In genomic region chr11:32456356-32456755, GRCm38 (mm10) we compare ENCODE assay signal across 8 mouse cellular contexts. TPM values are rescaled to one million over a fixed set of nuclear protein-coding genes. Genes with fewer than 3 reads are reported as not detected.
DNase-seq lines count a peak whose midpoint lies in the region; ATAC-seq and TF ChIP-seq lines count a peak whose summit lies in the region.

No protein-coding gene starts in this region.

- no peak for ATAC-seq in lung, postnatal 0 days
- no peak for ATAC-seq in limb, embryonic 13.5 days (ENCODE audit: low FRiP score, low read depth)
- no peak for ATAC-seq in stomach, embryonic 15.5 days (ENCODE audit: insufficient read depth, low FRiP score, low read depth)

- no peaks in the 10 kb centered on the region for H3K27me3 ChIP-seq in lung, postnatal 0 days (replicated peaks; ENCODE audit: insufficient read depth, low read length)
- H3K27me3 ChIP-seq in forebrain, embryonic 10.5 days (ENCODE audit: poor library complexity, severe bottlenecking) = peaks cover 3% of the 10 kb centered on the region; the same call in 1 of the 2 replicates
- H3K27me3 ChIP-seq in limb, embryonic 13.5 days = no peaks in the 10 kb centered on the region
- H3K27me3 ChIP-seq in stomach, embryonic 15.5 days (replicated peaks) = no peaks in the 10 kb centered on the region

- H3K27ac ChIP-seq in lung, postnatal 0 days (ENCODE audit: low read length) = peak overlapping the region; percentile 91; the same call in 1 of the 2 replicates
- H3K27ac ChIP-seq in forebrain, embryonic 10.5 days = peak overlapping the region; percentile 99; the same call in 1 of the 2 replicates
- peak overlapping the region; percentile 97; the same call in 1 of the 2 replicates for H3K27ac ChIP-seq in limb, embryonic 13.5 days
- H3K27ac ChIP-seq in stomach, embryonic 15.5 days = no peak overlapping the region

- peak overlapping the region; percentile 85 for H3K4me2 ChIP-seq in lung, postnatal 0 days (replicated peaks; ENCODE audit: low read depth, low read length)
- peak overlapping the region; percentile 85 for H3K4me2 ChIP-seq in limb, embryonic 13.5 days (replicated peaks)
- peak overlapping the region; percentile 92 for H3K4me2 ChIP-seq in stomach, embryonic 15.5 days

- no peak for TF ChIP-seq EP300 in lung, postnatal 0 days (IDR thresholded peaks at IDR 0.05)

- no peaks in the 10 kb centered on the region for H3K36me3 ChIP-seq in lung, postnatal 0 days (ENCODE audit: insufficient read depth, low read length)
- no peaks in the 10 kb centered on the region; the same call in none of the 2 replicates for H3K36me3 ChIP-seq in forebrain, embryonic 10.5 days (replicated peaks)
- no peaks in the 10 kb centered on the region for H3K36me3 ChIP-seq in limb, embryonic 13.5 days
- H3K36me3 ChIP-seq in stomach, embryonic 15.5 days = no peaks in the 10 kb centered on the region

- H3K9me3 ChIP-seq in lung, postnatal 0 days (ENCODE audit: low read length) = no peaks in the 10 kb centered on the region
- H3K9me3 ChIP-seq in forebrain, embryonic 10.5 days = no peaks in the 10 kb centered on the region
- H3K9me3 ChIP-seq in limb, embryonic 13.5 days = no peaks in the 10 kb centered on the region
- H3K9me3 ChIP-seq in stomach, embryonic 15.5 days = no peaks in the 10 kb centered on the region

- peak overlapping the region; percentile 92 for H3K4me3 ChIP-seq in lung, postnatal 0 days (ENCODE audit: low read depth, low read length)
- H3K4me3 ChIP-seq in forebrain, embryonic 10.5 days = peak overlapping the region; percentile 84
- H3K4me3 ChIP-seq in limb, embryonic 13.5 days = peak overlapping the region; percentile 83
- H3K4me3 ChIP-seq in stomach, embryonic 15.5 days (replicated peaks) = peak overlapping the region; percentile 97

- no peaks in the 10 kb centered on the region; the same call in 1 of the 2 replicates for H3K4me1 ChIP-seq in lung, postnatal 0 days (ENCODE audit: insufficient read depth, low read depth, low read length)
- peaks cover 27% of the 10 kb centered on the region for H3K4me1 ChIP-seq in forebrain, embryonic 10.5 days
- peaks cover 31% of the 10 kb centered on the region for H3K4me1 ChIP-seq in limb, embryonic 13.5 days
- H3K4me1 ChIP-seq in stomach, embryonic 15.5 days = peaks cover 3% of the 10 kb centered on the region; the same call in 1 of the 2 replicates

- no peak for TF ChIP-seq CTCF in lung, postnatal 0 days (IDR thresholded peaks at IDR 0.05)

- DNase-seq in lung, postnatal 0 days (ENCODE audit: low spot score) = peak; percentile 17
- DNase-seq in lung, adult 18-20 months = no peak
- no peak for DNase-seq in forebrain, embryonic 10.5 days (ENCODE audit: extremely low spot score, low spot score)
- DNase-seq in natural killer cell, adult 2 months (ENCODE audit: low spot score in 2 of 2) = no peak
- no peak for DNase-seq in spleen, adult 18-20 months
- no peak for DNase-seq in layer of hippocampus, adult 18-20 months (ENCODE audit: low spot score in 2 of 2)

- WGBS in lung, postnatal 0 days = 8% methylated on average over 6 of the region's 6 CpGs
- WGBS in forebrain, embryonic 10.5 days = 20% methylated on average over 6 of the region's 6 CpGs
- 9% methylated on average over 6 of the region's 6 CpGs for WGBS in limb, embryonic 13.5 days
- WGBS in stomach, embryonic 15.5 days = 9% methylated on average over 6 of the region's 6 CpGs

- H3K9ac ChIP-seq in lung, postnatal 0 days (replicated peaks; ENCODE audit: low read depth) = peak overlapping the region; percentile 90; the same call in 1 of the 2 replicates
- H3K9ac ChIP-seq in limb, embryonic 13.5 days = peak overlapping the region; percentile 90
- H3K9ac ChIP-seq in stomach, embryonic 15.5 days = peak overlapping the region; percentile 86; the same call in 1 of the 2 replicates

RNA-seq across cellular contexts. Expression of gene Ubtd2, which starts 1.2 kb away (rescaled TPM):
- polyA plus RNA-seq in lung, postnatal 0 days (2015; fragmentation: Nextera tagmentation; extraction: Ambion mirVana) = 23.7 and 25.1 TPM in 2 replicates
- polyA plus RNA-seq in forebrain, embryonic 10.5 days (2016; fragmentation: Nextera tagmentation; extraction: Ambion mirVana) = 71.3 and 71.7 TPM in 2 replicates
- polyA plus RNA-seq in limb, embryonic 13.5 days (2015; fragmentation: Nextera tagmentation; extraction: Ambion mirVana) = 96.4 and 97.3 TPM in 2 replicates
- 37.8 and 38.7 TPM in 2 replicates for polyA plus RNA-seq in stomach, embryonic 15.5 days (2015; fragmentation: Nextera tagmentation; extraction: Ambion mirVana)
- 10 to 100 TPM; 27.4 to 31.3 TPM for total RNA-seq in layer of hippocampus, adult 18-20 months (2021)
